Mouse (Mus musculus) stomach, postnatal 0 days (tissue): ENCODE measurements around the gene Sgcg. TPM values are rescaled to one million over a fixed set of nuclear protein-coding genes. Genes with fewer than 3 reads are reported as not detected.

Source experiments
- ATAC-seq: fragments of 200-750 bp; cut with Nextera tagmentation; 2 replicates; pipeline ENCODE4 v1.8.0; 2017; ENCODE audit not compliant: low FRiP score, low TSS enrichment
- DNase-seq: peaks from one replicate; pipeline ENCODE4 v3.0.0-alpha.2; 2016; ENCODE audit warnings: low spot score
- H3K27ac ChIP-seq: fragments of 300-500 bp; sonication (generic); replicated peaks from 2 replicates; pipeline ENCODE4 v1.5.1; 2014; ENCODE audit warnings: mild to moderate bottlenecking, control low read depth
- H3K27me3 ChIP-seq: fragments of 300-500 bp; sonication (generic); 2 replicates; pipeline ENCODE4 v1.6.1; 2014; ENCODE audit warnings: low read length; ENCODE audit not compliant: control insufficient read depth, insufficient read depth
- H3K36me3 ChIP-seq: fragments of 300-500 bp; sonication (generic); 2 replicates; pipeline ENCODE4 v1.6.1; 2014; ENCODE audit warnings: low read length, mixed read lengths; ENCODE audit not compliant: control insufficient read depth, insufficient read depth
- H3K4me1 ChIP-seq: fragments of 300-500 bp; sonication (generic); replicated peaks from 2 replicates; pipeline ENCODE4 v1.6.1; 2014; ENCODE audit warnings: antibody characterized with exemption; ENCODE audit not compliant: control insufficient read depth, insufficient read depth
- H3K4me2 ChIP-seq: fragments of 300-500 bp; sonication (generic); replicated peaks from 2 replicates; pipeline ENCODE4 v1.6.1; 2014; ENCODE audit warnings: low read depth, mild to moderate bottlenecking, control low read depth, moderate library complexity
- H3K4me3 ChIP-seq: fragments of 300-500 bp; sonication (generic); 2 replicates; pipeline ENCODE4 v1.5.1; 2014; ENCODE audit warnings: low read depth, low read length, control low read depth
- H3K9ac ChIP-seq: fragments of 300-500 bp; sonication (generic); 2 replicates; pipeline ENCODE4 v1.6.1; 2014; ENCODE audit warnings: mild to moderate bottlenecking, low read length, control low read depth, mixed read lengths
- H3K9me3 ChIP-seq: fragments of 300-500 bp; sonication (generic); 2 replicates; pipeline ENCODE4 v1.6.1; 2016; ENCODE audit warnings: low read length; ENCODE audit not compliant: control insufficient read depth
- CTCF ChIP-seq: IDR thresholded peaks from 2 replicates; pipeline ENCODE4 v1.5.1; 2016; ENCODE audit warnings: antibody characterized with exemption, low read depth, mild to moderate bottlenecking, moderate library complexity
- EP300 ChIP-seq: optimal IDR thresholded peaks from 2 replicates; pipeline ENCODE3; 2016; ENCODE audit warnings: antibody characterized with exemption
- WGBS: fragments of 180-500 bp; shearing (Covaris S2); extraction: QIAGEN DNeasy Blood & Tissue Kit; methylation state at CpG from one replicate; pipeline ENCODE4 v1.1.7; 2014; 5-methylcytosine and 5-hydroxymethylcytosine counted together
- polyA plus RNA-seq: library from polyadenylated mRNA; unstranded; fragments of >200 nt; fragmentation: Nextera tagmentation; extraction: Ambion mirVana; gene quantifications from 2 replicates; pipeline ENCODE4 v1.2.1, GENCODE M21; 2015

The Sgcg gene
- polyA plus RNA-seq, 1 experiment from 2014 or later: 2.9 TPM

DNA sequence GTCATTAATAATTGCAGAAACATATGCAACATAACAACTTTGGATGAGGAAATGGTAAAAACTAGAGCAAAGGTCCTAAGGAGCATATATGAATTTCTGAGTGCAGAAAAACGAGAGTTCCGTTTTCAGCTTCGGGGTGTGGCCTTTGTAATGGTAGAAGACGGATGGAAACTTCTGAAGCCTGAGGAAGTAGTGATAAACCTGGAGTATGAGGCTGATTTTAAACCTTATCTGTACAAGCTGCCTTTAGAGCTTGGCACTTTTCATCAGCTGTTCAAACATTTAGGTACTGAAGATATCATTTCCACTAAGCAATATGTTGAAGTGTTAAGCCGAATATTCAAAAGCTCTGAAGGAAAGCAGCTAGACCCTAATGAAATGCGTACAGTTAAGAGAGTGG lies 46.5 kb downstream of the Sgcg start:
- H3K9ac ChIP-seq: no peak overlapping the region
- no peak overlapping the region for H3K4me2 ChIP-seq
- no peak overlapping the region for H3K4me3 ChIP-seq
- 64% methylated on average over 6 of the region's 6 CpGs for WGBS
- no peak for ATAC-seq
- H3K36me3 ChIP-seq: no peaks in the 10 kb centered on the region
- no peak for DNase-seq
- no peak overlapping the region for H3K27ac ChIP-seq
- no peak for TF ChIP-seq CTCF
- TF ChIP-seq EP300: no peak
- H3K27me3 ChIP-seq: no peaks in the 10 kb centered on the region
- no peaks in the 10 kb centered on the region for H3K9me3 ChIP-seq
- no peaks in the 10 kb centered on the region for H3K4me1 ChIP-seq

DNA sequence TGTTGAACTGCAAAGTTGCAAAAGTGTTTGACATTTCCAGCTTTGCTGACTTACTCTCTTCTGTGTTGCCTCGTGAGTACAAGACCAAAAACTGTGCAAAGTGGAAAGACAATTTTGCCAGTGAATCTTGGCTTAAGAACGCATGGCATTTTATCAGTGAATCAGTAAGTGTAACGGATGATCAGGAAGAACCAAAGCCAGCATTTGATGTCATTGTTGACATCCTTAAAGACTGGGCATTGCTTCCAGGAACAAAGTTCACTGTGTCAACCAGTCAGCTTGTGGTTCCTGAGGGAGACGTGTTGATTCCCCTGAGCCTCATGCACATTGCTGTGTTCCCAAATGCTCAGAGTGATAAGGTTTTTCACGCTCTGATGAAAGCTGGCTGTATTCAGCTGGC lies 48.2 kb downstream of the Sgcg start:
- H3K9ac ChIP-seq: no peak overlapping the region
- H3K4me2 ChIP-seq: no peak overlapping the region
- no peak overlapping the region for H3K27ac ChIP-seq
- ATAC-seq: no peak
- WGBS: 86% methylated on average over 5 of the region's 5 CpGs
- DNase-seq: no peak
- no peaks in the 10 kb centered on the region for H3K27me3 ChIP-seq
- no peaks in the 10 kb centered on the region for H3K36me3 ChIP-seq
- TF ChIP-seq CTCF (no peak), EP300 (no peak)
- H3K4me3 ChIP-seq: no peak overlapping the region
- no peaks in the 10 kb centered on the region for H3K9me3 ChIP-seq
- no peaks in the 10 kb centered on the region for H3K4me1 ChIP-seq

DNA sequence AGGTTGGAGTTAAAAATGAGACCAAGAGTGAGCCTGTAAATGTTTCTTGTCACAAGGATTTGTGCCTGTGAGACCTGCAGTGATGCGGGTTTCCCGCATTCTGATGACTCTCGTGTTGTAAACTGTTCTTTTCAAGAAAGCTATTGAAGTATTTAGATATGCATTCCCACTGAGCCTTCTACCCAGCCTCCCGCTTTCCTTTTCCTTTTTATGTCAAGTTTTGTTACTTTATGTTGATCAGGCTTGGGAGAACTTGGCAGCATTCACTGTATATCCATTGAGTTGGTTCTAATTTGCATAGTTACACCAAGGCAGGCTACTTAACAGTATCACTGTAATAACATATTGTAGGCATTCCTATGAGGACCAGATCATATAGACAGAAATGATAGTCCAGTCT lies 63.9 kb downstream of the Sgcg start:
- Histone ChIP-seq H3K27ac (no peak overlapping the region), H3K4me1 (no peaks in the 10 kb centered on the region), H3K27me3 (no peaks in the 10 kb centered on the region), H3K9me3 (no peaks in the 10 kb centered on the region), H3K9ac (no peak overlapping the region), H3K36me3 (no peaks in the 10 kb centered on the region), H3K4me2 (no peak overlapping the region), H3K4me3 (no peak overlapping the region)
- ATAC-seq: no peak
- TF ChIP-seq EP300 (no peak), CTCF (no peak)
- 80% methylated on average over 4 of the region's 4 CpGs for WGBS
- no peak for DNase-seq

DNA sequence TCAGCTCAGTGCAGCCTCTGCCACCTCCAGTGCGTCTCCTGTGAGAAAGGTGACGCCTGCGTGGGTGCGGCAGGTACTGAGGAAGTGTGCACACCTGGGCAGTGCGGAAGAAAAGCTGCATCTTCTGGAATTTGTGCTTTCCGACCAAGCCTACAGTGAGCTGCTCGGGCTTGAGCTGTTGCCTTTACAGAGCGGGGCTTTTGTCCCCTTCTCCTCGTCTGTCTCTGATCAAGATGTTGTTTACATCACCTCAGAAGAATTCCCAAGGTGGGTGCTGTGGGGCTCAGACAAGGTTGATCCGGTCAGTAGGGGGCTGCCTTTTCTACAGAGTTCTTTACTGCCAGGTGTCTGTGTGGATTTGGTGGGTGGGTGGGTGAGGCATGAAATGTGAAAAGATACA lies 66.0 kb downstream of the Sgcg start:
- DNase-seq: no peak
- Histone ChIP-seq H3K36me3 (no peaks in the 10 kb centered on the region), H3K4me3 (no peak overlapping the region), H3K4me2 (no peak overlapping the region), H3K27me3 (no peaks in the 10 kb centered on the region), H3K9ac (no peak overlapping the region), H3K9me3 (no peaks in the 10 kb centered on the region), H3K27ac (no peak overlapping the region), H3K4me1 (no peaks in the 10 kb centered on the region)
- TF ChIP-seq EP300 (no peak), CTCF (no peak)
- 60% methylated on average over 10 of the region's 10 CpGs for WGBS
- no peak for ATAC-seq

DNA sequence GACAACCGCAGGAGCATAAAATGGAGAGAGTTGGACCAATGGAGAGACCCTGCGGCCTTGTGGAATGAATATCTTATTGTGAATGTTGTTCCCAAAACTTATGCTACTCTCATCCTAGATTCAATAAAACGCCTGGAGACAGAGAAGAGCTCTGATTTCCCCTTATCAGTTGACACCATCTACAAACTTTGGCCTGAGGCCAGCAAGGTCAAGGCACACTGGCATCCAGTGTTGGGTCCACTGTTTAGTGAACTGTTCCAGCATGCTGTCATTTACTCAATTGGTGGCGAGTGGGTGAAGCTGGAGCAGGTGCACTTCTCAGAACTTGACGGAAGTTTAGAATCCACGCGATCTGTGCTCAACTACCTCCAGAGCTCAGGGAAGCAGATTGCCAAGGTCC lies 66.4 kb downstream of the Sgcg start:
- TF ChIP-seq CTCF (no peak), EP300 (no peak)
- no peak overlapping the region for H3K27ac ChIP-seq
- ATAC-seq (no peak), DNase-seq (no peak)
- H3K4me3 ChIP-seq: no peak overlapping the region
- H3K9ac ChIP-seq: no peak overlapping the region
- H3K4me1 ChIP-seq: no peaks in the 10 kb centered on the region
- no peaks in the 10 kb centered on the region for H3K27me3 ChIP-seq
- H3K9me3 ChIP-seq: no peaks in the 10 kb centered on the region
- H3K4me2 ChIP-seq: no peak overlapping the region
- H3K36me3 ChIP-seq: no peaks in the 10 kb centered on the region
- WGBS: 77% methylated on average over 7 of the region's 7 CpGs

DNA sequence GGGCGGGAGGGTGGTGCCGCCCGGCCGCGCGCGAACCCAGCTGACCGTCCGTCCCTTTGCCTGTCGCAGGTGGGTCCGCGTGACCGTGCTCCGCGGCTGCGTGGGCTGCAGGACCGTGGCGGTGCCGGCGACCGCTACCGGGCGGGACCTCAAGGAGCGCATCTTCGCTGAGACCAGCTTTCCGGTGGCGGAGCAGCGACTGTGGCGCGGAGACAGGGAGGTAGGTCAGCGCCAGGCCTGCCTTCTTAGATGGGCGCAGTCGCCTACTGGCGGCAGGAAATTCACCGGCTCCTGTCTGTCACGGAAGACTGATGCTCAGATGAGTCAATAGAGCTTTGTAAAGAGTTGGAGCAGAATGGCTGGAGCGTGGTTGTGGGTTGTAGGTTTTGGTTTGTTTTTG lies 85.1 kb downstream of the Sgcg start:
- Histone ChIP-seq H3K4me1 (no peaks in the 10 kb centered on the region), H3K9ac (peak overlapping the region; percentile 74), H3K4me2 (peak overlapping the region; percentile 83), H3K27me3 (no peaks in the 10 kb centered on the region), H3K9me3 (no peaks in the 10 kb centered on the region), H3K27ac (peak overlapping the region; percentile 88), H3K36me3 (no peaks in the 10 kb centered on the region), H3K4me3 (peak overlapping the region; percentile 66)
- no peak for TF ChIP-seq EP300
- TF ChIP-seq CTCF: peak; percentile 54
- WGBS: 0% methylated on average over 36 of the region's 37 CpGs
- DNase-seq: no peak
- peak; percentile 22 for ATAC-seq
